Mouse (Mus musculus) regulatory T cell (primary cell): ENCODE data around the gene Noc2l.

Experiments used
- in situ Hi-C: fragments of 300-600 bp; cut with MboI, MseI; formaldehyde crosslinking; loops from one replicate; pipeline ENCODE4 v1.15.1; 2025; ENCODE audit warnings: high pct_unique_total_duplicates

Noc2l gene

DNA sequence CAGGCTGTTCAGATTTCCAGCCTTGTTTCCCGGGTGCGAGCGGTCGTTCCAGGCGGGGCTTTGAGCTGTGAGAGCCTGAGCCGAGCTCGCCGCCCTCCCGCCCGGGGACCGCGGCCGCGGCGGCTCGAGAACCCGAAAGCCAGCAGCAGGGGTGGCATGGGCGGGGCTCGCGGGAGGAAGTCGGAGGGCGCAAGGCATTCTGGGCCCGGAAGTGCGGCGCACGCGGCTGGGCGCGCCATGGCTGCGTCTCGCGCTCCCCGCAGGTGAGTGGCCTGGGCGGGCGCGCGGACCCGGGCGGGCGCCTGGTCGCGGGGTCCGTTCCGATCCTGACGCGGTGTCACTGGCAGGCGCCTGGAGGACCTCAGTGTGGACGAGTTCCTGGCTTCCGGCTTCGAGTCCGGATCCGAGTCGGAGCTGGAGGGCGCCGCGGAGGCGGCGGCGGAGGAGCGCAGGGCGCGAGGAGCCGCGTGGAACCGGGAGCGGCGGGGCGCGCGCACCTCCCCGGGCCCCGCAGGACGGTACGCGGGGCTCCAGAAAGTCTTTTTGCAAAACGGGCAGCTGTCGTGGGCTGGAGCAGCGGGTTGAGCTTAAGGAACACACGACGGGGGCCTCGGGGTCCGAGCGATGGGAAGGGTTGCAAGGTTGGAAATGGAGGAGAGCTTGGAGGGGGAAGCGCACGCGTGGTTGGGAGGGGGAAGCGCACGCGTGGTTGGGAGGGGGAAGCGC is at the start of gene Noc2l:
Noc2l (plus strand) TSS at position 203 of the 726 bp plus-strand sequence.
- in situ Hi-C loops, result no loop called here

DNA sequence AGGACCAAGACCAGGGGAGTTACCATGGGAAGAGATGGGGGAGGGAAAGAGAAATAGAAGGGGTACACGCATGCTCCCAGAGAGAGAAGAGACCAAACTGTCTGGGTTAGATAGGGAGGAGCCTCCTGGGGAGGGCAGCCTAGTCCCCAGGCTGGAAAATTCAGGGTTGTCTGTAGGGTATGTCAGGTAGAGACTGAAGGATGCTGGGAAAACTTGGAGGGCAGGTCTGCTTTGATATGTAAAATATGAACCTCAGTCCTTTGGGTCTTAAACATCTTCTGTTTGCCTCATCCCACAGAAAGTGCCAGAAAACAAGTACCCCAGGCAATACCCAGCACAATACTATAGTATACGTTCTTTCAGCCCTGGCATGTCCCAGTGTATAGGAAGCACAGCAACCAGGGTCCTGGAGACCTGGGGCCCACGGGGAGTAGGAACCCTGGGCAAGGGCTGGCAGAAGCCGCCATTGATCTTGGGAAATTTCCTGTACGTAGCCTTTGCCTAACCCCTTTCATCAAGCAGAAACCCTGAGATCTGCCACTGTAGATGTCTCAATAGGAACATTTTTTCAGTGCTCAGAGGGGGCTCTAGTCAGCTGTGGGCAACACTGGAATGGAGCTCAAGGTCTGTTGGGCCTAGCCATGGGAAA is 47.5 kb upstream of the Noc2l start:
- in situ Hi-C loops, result no loop called here

DNA sequence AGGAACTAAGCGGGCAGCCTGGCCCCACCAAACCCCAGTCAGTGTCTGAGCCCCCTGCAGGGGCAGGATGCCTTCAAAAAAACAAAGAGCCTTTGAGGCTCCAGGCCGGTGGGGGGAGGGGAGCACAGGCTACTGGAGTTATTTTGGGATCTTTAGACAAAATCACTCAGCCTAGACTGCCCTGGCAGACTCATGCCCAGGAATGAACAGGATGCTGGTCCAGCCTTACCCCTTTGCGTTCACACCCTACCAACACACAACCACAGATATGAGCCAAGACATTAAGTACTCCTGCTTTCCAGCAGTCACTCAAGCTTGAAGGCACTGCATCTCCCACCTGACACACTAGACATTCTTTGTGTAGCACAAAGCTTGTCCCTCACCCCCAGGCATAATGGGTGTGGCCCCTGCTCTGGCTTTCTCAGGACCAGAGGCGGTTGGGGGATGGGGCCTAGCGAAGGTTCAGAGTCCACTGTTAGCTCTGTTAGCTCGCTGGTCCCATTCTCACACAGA is 46.9 kb upstream of the Noc2l start:
- in situ Hi-C loops, result no loop called here

DNA sequence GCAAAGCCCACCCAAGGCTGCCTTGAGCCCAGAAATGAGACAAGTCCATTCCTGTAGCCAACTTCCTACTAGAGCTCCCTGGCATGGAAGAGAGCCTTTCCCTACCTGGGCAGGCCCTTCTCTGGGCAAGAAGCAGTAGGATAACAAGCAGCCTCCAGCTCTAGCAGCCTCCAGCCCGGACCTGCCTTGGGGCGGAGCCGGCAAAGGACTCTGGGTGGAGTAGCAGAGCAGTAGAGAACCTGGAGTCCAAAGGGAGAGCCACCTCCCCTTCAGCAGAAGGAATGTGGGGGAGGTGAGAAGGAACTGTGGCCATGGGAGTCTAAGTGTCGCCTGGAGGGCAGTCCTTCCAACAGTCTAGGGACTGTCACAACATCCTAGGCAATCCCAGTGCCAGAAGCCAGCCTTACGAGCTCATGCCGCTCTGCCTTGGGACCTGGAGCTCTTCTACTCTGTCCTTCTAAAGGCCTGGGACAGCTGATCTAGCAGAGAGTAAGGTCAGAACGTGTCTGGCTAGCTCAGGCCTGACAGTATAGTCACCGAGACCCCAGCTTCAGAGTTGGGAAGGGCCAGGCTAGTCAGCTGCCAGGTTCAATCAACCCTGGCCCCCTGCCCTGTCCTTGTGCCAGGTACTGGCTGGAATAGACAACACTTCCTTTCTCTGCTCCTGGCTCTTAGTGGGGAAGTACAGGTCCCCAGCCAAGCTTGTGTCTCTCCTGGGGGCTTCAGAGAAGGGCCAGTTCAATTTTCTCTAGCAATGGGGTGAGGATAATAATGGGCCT is 43.2 kb upstream of the Noc2l start:
- in situ Hi-C loops, result no loop called here

DNA sequence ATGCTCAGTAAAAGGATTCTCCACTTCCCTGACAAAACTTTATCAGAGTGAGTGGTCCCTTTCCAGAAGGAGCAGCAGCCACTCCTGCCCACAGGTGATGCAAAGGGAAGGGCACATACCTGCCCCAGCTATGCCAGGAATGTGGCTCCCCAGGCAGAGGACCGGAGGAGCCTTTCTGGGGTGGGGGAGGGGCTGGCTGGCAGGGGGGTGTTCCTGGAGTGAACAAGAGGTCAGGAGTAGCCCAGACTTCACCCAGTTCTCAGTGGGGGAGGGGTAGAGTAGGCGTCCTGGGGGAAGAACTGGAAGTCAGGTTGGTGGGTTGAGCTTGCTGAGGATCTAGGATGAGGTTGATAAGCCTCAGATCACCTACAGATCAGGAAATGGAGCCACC is 42.6 kb upstream of the Noc2l start:
- in situ Hi-C loops, result no loop called here

DNA sequence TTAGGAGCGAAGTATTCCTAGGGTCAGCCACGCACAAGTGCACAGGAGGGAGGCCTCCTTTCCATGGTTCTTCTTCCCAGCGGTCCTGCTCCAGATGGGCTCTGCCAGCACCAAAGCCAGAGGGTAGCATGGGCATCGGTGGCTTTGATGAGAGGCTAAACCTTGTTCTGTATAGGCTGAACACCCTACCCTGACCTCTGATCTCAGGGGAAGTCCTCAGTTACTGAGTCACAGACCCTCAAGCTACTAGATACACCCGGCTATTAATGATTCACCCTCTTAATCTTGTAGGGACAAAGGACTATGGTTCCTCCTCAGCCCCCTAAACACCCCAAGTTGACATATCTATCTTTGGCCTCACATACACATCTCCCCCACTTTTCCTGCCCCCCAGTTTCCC is 41.9 kb upstream of the Noc2l start:
- in situ Hi-C loops, result no loop called here

DNA sequence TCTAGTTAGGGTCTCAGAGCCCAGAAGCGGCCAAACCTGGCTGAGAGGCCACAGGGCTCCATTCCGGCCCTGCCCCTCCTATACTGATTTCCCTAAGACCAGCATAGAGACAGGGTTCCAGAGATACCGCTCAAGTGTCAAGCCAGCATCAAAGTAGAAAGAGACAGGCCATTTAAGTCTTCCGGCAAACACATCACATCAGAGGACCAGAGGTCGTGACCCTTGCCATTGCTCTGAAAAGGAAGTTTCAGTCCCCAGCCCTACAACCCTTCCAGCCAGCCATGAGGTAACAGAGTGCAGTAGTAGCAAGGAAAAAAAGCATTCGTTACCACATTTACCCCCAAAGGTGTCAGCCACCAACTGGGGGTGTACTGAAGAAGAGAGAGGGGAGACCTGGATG is 41.5 kb upstream of the Noc2l start:
- in situ Hi-C loops, result no loop called here

DNA sequence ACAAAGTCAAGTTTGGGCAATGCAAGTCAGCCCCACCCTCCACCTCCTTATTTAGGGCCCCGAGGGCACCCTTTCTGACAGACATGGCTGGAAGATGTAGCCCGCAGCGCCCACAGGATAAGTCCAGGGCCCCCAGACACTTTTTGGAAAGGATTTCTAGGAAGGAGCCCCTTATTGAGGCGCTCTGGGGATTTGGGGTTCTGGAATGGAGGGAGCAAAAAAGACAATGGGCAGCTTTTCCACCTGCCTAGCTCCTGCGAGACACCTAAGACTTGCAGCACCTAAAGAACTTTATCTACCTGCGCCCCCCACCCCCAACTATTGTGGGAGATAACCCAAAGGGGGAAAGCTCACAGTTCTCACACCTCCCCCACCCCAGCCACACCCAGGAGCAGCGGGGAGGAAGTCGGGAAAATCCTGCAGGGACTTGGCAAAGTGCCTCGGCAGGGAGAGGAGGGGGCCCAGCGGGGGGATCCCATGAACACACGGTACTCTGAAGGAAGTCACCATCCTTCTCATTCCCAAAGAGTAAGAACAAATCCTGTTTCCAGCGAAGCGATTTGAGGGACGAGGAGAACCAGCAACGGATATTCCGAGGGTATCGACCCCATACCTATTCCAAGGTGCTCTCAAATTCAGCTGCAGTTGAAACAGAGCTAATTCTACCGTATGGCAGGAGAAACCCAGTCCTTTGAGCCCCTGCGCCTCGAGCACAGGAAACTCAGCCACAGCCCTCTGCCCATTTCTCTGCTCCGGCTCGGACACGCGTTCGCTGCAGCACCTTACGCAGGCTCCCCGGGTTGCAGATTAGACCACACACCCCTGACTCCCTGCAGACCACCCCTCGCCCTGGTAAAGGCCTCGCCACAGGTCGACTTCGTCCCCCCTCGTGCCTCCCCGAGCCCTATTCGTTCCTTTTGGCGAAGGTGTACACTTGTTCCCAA is 39.6 kb upstream of the Noc2l start:
- in situ Hi-C loops, result no loop called here

DNA sequence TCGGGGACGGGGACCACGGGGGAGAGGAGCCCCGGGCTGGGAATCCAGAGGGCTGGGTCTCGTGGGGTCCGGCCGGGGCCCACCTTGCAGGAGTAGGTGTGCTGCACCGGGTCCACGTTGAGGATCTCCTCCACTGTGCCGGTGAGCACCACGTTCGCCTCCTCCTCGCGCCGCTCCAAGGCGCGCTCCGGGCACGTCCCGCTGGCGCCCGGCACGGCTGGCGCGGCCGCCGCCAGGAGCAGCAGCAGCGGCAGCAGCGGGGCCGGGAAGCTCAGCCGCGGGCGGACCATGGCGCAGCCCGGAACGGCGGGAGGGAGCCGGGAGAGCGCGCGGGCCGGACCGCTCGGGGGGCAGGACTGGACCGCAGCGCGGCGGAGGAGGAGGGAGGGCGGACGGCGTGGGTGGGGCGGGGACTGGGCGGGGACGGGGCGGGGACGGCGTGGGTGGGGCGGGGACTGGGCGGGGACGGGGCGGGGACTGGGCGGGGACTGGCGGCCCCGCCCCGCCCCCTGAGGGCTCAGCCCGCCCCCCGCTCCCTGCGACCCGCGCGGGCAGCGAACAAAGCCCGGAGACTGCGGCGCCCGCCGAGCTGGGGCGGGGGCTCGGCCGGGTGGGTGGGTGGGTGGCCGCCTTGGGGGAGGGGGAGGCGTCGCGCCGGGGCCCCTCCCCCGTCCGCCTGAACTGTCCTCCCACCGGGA is 38.5 kb upstream of the Noc2l start, which contains the start of gene Agrn:
Agrn (minus strand) TSS at position 358 of the 698 bp plus-strand sequence.
- in situ Hi-C loops, result no loop called here

DNA sequence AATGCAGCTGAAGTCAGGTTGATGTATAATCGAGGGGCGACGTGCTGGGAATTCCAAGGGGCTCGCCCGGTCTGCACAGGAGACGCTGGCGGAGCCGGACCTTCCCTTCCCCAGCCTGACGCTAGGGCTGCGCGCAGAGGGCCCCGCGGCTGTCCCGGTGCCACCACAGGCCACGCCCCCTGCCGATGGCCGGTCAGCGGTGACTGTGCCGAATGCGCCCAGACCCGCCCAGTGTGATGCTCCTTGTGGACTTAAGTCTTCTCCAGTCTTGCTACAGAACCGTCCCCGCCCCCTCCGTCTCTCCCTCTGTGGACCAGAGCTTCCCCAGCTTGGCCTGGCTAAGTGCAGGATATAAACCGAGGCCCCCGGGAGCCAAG is 38.0 kb upstream of the Noc2l start:
- in situ Hi-C loops, result no loop called here

DNA sequence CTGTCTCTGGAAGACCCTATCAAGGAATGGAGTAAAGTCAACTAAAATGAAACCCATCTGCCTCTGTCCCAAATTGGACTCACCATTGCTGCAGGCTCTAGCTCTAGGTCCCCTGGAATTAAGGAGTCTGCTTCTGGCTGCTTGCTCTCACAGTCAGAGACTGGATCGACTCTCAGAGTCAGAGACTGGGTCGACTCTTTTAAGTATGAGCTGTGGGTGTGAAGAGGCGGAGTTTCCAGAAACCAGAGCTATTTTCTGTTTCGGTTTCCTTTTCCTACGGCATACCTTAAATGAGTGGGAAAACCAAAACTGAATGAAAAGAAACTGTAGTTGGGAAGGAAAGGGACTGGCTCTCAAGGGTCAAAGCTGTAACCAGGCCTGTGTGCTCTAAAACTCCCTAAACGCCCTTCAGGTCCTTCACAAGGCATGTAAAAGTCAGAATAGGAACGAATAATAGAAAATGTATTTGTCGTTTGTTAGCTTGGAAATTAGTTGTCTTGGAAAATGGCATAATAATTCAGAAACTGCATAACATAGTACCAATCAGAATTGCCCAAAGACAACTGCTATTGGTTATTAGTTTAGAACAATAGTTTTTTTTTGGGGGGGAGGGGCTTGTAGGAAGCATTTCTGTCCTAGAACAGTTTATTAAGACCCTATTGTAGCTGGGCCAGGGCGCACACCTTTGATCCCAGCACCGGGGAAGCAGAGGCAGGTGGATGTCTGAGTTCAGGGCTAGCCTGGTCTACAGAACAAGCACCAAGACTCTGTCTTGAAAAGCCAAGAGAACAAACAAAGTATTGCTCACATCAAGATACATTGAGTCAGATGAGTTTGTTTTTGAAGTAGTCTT is 35.0 kb upstream of the Noc2l start, which contains the start of gene Isg15:
Isg15 (minus strand) TSS at position 196 of the 853 bp plus-strand sequence.
- in situ Hi-C loops, result no loop called here

DNA sequence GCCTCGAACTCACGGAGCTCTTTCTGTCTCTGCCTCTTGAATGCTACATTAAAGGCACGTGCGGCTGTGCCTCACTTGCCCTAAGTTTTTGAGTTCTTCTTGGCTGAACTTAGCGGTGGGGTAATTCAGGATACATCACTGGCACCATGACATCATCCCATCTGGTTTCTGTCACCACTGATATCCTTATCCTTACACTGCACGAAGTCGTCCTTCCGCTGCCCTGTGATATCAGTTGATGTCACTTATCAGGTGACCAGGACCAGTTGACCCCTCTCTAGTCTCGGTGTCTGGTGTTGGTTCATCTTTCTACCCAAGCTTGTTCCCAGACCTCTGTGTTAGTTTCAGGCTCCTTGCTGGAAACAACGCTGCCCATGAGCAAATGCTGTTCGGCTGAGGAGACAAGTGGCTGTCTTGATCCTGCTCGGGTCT is 33.3 kb upstream of the Noc2l start:
- in situ Hi-C loops, result no loop called here

DNA sequence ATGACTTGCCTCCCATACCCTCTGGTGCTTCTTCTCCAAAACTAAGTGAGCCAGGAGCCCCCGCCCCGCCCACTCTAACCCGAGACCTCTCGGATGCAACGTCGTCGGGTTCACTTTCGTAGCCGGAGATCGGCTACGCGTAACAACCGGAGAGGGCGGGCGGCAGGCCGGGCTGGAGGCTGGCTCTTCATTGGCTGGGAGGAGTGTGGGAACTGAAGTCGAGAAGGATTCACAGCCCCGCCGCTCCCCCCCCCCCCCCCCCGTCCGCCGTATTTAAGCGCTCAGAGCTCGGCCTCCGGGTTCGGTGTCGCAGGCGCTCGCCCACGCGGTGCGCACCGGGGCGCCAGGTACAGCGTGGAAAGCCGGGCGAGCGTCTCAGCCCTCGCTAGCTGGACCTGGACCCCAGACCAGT is 32.8 kb upstream of the Noc2l start, which contains the start of gene AW011738:
AW011738 (plus strand) TSS at position 304 of the 412 bp plus-strand sequence.
- in situ Hi-C loops, result no loop called here

DNA sequence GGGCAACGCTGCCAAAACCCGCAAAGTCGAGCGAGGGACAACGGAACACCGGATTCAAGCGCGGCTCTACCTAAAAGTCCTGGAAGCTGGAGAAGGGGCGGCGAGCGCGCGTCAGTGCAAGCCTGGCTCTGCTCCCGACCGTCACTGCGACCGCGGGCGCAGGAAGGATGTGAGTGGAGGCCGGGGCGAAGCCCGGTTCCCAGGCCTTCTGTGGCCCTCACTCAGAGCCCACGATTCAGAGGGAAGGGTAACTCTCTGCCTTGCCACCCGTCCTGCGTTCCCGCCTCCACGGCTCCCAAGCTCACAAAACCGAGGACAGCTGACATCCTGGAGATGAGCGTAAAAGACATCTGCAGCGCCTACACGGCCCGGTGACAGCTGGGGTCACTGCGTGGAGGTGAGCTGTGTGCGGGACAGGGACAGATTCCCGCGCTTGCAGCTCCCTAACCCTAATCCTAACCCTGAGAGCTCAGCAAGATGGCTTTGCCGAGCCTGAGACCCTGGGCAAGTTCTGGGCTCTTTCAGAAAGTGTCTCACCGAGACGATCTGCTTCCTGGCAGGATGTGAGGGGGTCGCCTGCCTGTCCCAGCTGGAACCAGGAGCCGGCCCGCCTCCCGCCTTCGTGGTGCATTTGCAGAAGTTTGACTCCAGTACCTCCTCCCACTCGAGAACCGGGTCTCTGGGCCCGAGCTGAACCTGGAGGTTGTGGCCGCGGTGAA is 32.2 kb upstream of the Noc2l start:
- in situ Hi-C loops, result no loop called here

DNA sequence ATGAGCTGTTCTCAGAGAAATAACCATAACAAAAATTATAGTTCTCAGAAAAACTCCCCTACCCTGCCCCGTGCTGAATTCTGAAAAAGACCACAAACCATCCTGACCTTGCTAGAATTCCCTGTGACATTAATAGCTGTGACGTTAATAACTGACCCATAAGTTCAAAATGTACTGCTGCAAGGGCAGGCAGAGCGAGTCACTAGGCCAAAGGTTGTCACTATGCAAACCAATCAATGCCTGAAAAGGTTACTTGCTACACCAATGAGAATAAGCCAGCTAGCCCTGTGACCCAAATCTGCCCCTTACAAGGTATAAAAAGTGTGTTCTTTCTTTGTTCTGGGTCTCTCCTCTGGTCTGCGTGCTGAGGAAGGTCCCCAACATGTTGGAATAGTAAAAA is 26.9 kb upstream of the Noc2l start:
- in situ Hi-C loops, result no loop called here

DNA sequence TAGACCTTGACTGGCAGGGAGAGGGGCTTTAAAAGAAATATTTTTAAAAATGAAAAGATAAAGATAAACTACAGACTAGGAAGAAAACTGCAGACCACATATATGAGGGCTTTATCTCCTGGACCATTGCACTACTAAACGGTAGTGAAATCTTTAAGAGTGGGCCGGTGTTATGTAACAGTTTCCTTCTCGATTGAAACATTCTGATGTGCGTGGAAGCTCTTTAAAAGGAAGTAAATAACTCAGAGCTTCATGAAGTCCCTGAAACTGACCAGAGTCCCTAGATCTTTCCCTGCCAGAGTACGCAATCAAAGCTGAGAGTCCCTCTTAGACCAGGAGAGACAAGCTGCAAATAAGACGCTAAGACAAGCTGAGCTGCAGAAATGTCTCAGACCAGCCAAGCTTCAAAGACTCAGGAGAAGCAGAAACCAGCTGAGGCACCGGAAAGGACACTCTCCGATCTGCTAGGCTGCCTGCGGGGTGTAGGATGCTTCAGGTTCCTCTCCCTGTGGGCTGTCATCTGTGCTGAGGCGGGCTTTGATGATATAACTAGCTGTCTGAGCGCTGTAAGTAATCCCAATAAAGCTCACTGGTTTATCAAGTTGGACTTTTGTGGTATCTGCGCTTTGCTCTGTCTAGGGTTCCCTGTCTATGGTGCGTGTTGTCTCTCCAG is 25.7 kb upstream of the Noc2l start:
- in situ Hi-C loops, result no loop called here

DNA sequence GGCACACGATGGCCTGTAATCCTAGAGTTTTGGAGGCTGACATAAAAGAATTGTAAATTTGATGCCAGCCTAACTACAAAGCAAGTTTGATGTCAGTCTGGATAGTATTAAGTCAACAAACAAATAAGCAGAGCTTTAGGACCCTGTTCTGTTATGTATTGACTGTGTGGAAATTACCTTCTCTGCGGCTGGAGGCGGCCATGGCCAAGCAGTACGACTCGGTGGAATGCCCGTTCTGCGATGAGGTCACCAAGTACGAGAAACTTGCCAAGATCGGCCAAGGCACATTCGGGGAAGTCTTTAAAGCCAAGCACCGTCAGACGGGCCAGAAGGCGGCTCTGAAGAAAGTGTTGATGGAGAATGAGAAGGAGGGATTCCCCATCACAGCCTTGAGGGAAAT is 22.7 kb upstream of the Noc2l start:
- in situ Hi-C loops, result no loop called here

DNA sequence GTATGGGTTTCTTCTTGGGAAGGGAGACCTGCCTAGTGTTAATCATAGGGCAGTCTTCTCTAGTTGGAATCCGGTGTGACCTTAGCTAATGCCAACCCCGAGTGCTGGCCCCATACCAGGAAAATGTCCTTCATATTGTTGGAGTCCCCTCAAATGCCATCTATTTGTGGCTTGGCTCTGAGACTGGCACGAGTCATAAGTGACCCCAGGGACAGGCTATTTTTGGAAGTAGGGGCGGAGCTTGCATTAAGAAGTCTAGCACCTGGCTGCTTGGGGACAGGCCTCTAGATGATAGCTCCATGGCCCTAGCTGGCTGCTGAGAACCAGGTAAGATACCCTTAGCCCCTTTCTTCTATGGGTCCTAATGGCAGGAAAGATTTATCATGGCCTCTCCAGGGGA is 20.2 kb upstream of the Noc2l start, which contains the start of gene Perm1:
Perm1 (plus strand) TSS at position 220 of the 400 bp plus-strand sequence.
- in situ Hi-C loops, result no loop called here
